Mouse (Mus musculus): ENCODE measurements around the gene Poll. TPM values are rescaled to one million over a fixed set of nuclear protein-coding genes. Genes with fewer than 3 reads are reported as not detected.

Gene Poll
- total RNA-seq, 2 experiments from 2014 or later: 11.5 to 12.3 TPM

DNA sequence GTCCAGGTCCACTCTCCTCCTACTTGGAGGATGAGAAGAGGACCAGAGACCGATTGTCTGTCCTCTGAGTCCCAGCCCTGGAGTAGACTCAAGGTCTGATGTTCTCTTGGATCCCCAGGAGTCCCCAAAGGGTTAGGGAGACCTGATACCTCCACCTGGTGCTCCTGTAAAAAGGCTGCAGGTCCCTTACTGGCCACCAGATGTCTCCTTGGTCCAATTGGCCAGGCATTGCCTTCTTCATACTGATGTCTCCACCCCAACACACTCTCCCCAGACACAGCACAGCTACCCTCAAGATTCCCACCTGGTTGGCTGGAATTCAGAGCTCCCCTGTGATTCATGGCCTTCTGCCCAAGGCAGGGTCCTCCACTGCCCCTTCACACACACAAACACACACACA, 22.8 kb downstream of the Poll start:
- no peak for DNase-seq (ENCODE audit: low spot score in 2 of 2)

DNA sequence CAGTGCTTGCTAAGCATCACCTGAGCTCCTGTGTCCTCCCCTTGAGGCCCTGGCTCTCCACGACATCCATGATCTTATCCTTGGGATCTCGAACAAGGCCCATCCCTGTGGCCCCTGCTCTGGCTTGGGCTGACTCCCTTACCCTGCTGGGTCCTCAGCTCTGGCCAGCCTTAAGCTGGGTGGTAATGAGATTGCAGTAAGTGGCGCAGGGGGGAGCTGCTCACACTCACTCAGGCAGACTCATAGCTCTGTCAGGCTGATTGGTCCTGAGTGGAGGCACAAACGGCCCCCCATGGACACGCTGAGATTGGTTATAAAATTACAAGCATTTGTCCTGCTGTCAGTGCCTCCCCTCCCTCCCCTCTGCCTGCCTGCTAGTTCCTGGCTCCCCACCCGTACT, 24.4 kb downstream of the Poll start:
- no peak for DNase-seq (ENCODE audit: low spot score in 2 of 2)

DNA sequence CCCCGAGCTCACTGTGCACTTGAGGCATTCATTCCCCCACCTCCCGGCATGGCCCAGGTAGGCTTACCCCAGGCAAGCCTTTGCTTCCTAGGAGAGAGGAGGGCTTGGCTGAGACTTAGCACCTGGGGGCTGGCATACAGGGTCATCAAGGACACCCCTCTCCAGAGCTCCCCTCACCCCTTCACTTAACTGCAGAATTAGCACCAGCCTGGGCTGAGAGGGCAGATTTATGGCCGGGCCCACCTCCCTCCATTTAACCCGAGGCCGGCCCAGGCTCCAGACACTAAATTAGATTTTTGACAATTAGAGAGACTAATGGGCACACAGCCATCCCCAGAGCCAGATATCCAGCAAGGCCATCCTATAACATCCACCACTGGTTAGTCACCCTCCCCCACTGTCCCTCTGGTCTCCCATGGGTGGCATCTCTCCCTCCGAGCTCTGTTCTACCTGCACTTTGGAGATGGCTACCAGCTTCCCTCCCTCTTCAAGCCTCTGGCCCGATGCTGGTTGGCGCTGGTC, 25.1 kb downstream of the Poll start:
- no peak for DNase-seq (ENCODE audit: low spot score in 2 of 2)

DNA sequence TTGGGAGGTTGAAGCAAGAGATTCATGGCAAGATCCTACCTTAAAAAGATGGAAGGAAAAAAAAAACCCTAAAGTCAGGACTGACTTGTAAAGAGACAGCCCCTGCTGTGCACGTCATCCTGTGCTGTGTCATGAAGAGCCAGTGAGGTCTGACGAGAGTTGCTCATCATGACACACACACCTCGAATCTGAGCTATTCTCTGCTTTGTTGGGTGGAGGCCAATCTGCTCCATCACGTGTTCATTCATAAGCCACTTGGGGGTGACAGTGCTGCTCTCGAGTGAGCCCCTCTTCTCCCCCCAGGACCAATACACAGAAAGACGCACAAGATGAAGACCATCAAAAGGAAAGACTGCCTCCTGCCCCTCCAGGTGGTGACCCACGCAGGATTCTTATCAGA, 26.7 kb downstream of the Poll start:
- no peak for DNase-seq (ENCODE audit: low spot score in 2 of 2)

DNA sequence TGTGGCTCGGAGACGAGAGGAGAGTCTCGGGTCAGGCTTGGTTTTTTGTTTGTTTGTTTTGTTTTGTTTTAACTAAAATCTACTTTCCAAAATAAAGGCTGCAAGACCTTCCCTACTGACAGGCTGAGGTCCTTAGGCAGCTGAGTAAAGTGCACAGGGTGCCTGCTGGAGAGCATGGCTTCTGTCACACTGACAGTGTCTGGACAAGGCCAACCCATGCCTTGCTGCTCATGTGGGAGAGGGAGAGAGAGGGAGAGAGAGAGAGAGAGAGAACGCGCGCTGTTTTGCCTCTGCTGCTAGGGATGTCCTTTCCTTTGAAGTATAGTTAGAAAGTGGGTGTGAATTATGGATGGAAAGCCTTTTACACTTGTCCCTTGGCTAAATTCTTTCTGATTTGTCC, 28.8 kb downstream of the Poll start:
- DNase-seq (ENCODE audit: low spot score in 2 of 2): no peak

DNA sequence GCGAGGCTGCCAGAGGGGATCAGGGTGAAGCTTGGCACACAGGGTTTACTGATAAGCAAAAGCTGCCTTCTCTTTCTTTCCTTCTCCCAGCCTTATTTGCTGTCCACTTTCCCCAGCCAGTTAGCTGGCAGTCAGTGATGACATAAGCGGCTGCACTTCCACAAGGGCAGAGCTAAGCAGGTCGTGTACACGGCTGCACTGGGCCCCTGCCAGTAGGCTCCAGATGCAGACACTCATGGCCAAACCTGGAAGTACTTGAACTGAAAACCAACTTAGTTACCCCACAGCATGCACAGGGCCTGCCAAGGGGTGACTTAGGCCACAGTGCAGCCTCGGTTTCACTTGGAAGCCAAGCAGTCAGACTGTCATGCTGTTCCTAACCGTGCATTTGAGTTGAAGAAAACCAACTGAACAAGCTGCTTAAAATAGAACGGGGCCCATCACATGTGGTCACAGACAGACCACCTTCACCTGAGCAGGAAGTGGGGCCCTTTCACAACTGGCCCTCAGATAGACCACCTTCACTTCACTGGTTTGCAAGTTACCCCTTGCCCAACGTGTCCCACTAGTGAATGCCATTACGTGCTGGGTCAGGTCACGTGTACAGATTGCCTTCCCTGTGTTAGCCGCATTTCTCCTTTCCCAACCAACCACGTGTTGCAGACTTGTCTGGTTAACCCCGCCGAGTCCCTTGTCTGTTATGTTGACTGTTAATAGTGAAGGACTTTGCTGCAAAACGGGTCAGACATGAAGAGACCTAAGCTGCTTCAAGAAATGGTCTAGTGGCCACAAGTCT, 29.9 kb downstream of the Poll start:
- DNase-seq (ENCODE audit: low spot score in 2 of 2): no peak

DNA sequence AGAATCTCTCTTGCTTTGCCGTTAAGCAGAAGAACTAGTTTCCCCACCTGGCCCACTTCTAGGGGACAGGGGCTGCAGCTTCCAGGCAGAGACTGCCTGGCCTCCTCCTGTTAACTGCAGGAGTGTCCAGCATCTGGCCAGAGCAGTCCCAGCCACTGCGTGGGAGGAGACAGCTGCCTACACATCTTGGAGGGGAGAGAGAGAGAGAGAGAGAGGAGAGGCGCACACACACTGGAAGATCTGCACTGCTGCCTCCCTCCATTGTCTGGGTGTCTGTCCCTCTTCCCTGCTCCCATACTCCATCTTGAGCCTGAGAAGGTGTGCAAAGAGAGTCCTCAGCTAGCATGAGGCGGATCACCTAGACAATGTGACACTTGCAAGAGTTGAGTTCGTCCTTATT, 31.0 kb downstream of the Poll start:
- no peak for DNase-seq (ENCODE audit: low spot score in 2 of 2)

DNA sequence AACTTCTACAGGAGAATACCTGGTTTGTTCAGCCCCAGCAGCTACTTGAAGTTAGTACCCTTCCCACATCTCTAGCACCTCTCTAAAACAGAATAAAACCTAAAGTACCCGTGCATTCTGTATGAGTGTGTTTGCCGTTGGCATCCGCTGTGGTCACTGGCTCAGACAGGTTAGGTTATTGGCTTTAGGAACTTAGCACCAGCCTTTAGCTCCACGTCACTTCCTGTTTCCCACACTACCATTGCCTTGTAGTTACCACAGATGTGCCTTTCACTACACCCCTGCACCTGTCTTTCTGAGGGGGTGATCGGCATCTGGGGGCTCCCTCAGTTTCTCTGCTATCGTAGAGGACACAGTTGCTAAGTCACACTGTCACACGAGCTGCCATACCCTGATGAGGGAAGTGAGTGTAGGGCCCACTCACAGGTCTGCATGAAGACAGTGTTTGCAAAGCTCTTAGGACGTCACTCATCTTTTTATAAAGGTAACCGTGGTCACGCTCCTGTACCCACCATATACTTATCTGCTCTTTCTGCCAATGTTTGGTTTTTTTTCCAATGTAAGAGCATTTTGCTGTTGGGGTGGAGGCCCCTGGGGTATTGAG, 32.3 kb downstream of the Poll start:
- DNase-seq (ENCODE audit: low spot score in 2 of 2): no peak

DNA sequence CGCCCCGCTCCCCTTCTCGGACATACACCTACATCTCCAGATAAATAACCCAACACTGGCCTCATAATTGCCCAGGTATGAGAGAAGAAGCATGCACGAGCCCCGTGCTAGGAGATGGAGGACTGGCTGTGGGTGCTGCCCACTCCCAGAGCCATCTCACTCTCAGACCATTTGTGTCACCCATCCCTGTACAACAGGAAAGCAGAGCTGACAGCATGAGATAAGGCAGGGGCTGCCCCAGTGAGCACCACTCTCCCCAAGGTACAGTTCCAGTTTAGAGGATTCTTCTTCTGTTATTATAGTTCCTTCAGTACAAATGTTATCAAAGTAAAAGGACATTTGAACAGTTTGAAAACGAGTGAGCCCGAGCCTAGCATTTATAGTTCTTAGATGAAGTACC, 32.9 kb downstream of the Poll start:
- no peak for DNase-seq (ENCODE audit: low spot score in 2 of 2)

DNA sequence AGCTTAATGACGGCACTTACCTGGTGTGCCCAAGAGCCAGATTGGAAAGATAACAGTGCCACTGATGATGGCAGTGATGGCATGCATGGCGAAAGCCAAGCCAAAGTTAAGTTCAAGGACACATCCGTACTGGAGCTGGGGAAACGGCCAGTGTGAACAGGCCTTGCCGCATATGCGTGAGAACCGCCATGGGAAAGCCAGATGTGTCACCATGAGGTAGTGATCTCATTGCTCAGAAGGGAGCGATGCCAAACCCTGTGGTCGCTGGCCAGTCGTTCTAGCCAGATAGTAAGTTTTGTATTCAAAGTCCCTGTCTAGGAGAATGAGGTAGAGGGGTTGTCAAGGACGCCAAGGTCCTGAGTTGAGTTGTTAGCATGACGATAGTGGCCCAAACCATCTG, 44.1 kb downstream of the Poll start:
- DNase-seq (ENCODE audit: low spot score in 2 of 2): no peak

DNA sequence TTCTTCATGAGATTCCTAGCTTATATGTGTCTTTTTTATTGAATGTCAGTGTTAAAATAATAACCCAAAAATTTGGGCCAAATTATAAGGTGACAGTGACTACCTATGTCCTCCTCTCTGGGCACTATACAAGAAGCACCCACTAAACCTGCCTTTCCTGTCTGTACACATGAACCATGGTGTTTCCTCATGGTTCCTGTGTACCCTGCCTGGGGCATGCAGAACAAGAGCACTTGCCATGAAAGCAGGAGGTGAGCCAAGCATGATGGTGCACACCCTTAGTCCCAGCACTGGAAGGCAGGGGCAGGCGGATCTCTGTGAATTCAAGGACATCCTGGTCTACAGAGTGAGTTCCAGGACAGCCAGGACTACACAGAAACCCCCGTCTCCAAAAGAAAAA, 45.0 kb downstream of the Poll start:
- no peak for DNase-seq (ENCODE audit: low spot score in 2 of 2)

DNA sequence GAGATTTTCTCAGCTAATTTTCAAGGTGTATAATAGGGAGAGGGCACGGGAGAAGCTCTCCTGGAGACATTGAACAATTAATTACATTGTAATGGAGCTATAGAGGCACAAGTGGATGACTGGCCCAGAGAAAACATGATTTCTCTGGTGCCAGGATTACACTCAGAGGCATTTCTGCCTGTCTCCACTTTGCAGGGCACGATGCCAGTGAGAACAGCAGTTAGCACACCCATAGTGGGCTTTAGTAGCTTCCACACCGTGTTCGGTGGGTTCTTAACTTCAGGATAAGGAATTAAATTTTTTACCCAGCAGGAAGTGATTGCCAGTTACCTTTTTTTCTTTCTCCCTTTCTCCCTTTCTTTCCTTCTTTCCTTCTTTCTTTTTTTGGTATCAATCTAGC, 48.9 kb downstream of the Poll start:
- no peak for DNase-seq (ENCODE audit: low spot score in 2 of 2)

DNA sequence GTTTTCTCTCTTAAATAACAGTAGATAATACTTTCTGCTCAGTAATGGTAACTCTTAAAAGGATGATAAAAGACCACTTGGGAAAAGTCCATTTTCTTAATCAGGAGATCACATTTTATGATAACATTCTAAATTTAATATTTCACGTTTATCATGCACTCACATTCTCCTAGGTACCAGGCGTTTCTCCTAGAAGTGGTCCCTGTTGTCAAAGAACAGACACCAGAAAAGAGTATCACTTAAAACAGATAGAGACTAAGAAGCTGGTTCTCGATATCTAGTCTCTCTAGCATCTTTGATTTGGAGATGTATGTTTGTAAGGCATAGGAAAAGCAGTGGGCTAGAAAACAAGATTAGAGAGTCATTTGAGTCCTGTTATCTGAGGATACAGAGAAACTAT, 49.7 kb downstream of the Poll start:
- DNase-seq (ENCODE audit: low spot score in 2 of 2): no peak

DNA sequence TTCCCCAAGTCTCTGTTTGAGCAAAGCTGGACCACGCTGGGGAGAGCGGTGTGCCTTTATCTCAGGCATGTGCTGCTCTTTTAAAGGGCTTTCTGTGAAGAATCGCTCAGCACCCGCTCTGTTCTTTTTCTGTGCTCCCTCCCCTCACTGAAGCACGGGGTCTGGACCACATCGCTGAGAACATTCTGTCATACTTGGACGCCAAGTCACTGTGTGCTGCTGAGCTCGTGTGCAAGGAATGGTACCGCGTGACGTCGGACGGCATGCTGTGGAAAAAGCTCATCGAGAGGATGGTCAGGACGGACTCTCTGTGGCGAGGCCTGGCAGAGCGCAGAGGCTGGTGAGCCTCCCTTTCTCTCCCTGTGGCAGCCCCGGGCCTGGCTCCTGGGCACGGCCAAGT, 52.8 kb downstream of the Poll start:
- DNase-seq (ENCODE audit: low spot score in 2 of 2): no peak

DNA sequence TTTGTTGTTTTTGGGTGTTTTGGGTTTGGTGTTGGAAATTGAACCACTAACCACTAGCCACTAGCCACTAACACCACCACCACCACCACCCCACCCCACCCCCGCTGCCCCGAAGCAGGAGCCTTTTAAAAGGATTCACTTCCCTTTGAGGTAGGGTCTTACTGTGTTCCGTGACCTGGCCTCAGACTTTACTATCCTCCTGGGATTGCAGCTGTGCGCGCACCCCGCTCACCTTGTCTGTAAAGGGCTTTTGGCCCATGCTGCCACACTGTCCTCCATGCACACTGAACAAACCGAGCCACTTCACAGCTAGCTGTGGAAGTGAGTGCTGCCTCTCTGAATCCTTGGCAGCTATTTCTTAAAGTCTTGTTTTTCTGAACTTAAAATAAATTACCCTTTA, 54.9 kb downstream of the Poll start:
- no peak for DNase-seq (ENCODE audit: low spot score in 2 of 2)

Other genes starting within 250 kb of the Poll start
- 10 to 100 TPM; 42.4 to 46.6 TPM for gene Btrc, start 196.8 kb downstream of the Poll start, total RNA-seq (2021)
- gene Gm17018, start 84 bp upstream of the Poll start, total RNA-seq (2021): 10 to 100 TPM; 25.6 to 30.7 TPM
- gene Fbxw4, start 99.8 kb upstream of the Poll start, total RNA-seq (2021): 10 to 100 TPM; 29.3 to 31.6 TPM
- 1 to 10 TPM in 1 of 2 experiments, not detected in 1; 1.1 TPM for gene Fgf8, start 182.4 kb upstream of the Poll start, total RNA-seq (2021)
- gene Npm3, start 189.1 kb upstream of the Poll start, total RNA-seq (2021): 10 to 100 TPM; 38.4 to 42.9 TPM
- 100 to 1,000 TPM; 105 to 123 TPM for gene Mgea5, start 223.3 kb upstream of the Poll start, total RNA-seq (2021)

All from adrenal gland, postnatal 4 days (tissue).